8 mouse cellular contexts compared by ENCODE assay signal in genomic region chr10:83544103-83544479, GRCm38 (mm10). TPM values are rescaled to one million over a fixed set of nuclear protein-coding genes. Genes with fewer than 3 reads are reported as not detected.
A peak's percentile ranks its signal among the peaks of the same experiment; 100 is the strongest.
DNase-seq lines count a peak whose midpoint lies in the region; ATAC-seq and TF ChIP-seq lines count a peak whose summit lies in the region.

No protein-coding gene starts in this region.

- peak; percentile 96 for ATAC-seq in kidney, embryonic 15.5 days (replicated peaks; ENCODE audit: low FRiP score)
- peak; percentile 91 for ATAC-seq in embryonic facial prominence, embryonic 11.5 days (replicated peaks; ENCODE audit: insufficient number of reproducible peaks, low FRiP score, low TSS enrichment, low read depth)
- ATAC-seq in inflammation-experienced regulatory T-cells, adult 6 months = peak; percentile 56
- peak; percentile 65 for ATAC-seq in megakaryocyte-erythroid progenitor cell, adult 5-6 weeks (replicated peaks; ENCODE audit: low FRiP score, low TSS enrichment, poor library complexity, severe bottlenecking)

- DNase-seq in kidney, postnatal 4 days = no peak
- DNase-seq in ES-E14 (ENCODE audit: low read depth, low spot score) = no peak
- peak; percentile 59 for DNase-seq in embryonic facial prominence, embryonic 11.5 days (ENCODE audit: low spot score)
- DNase-seq in cerebellum, postnatal 14 days = no peak
- DNase-seq in frontal cortex, postnatal 25 days (ENCODE audit: low spot score in 2 of 2) = no peak

- no peaks in the 10 kb centered on the region for H3K9me3 ChIP-seq in kidney, embryonic 15.5 days (replicated peaks)
- no peaks in the 10 kb centered on the region for H3K9me3 ChIP-seq in ES-E14 (ENCODE audit: control insufficient read depth, insufficient read depth, low read depth, low read length)
- no peaks in the 10 kb centered on the region for H3K9me3 ChIP-seq in embryonic facial prominence, embryonic 11.5 days (replicated peaks; ENCODE audit: control insufficient read depth, low read length)

- WGBS in kidney, embryonic 15.5 days = under 1% methylated on average over 40 of the region's 41 CpGs
- WGBS in embryonic facial prominence, embryonic 11.5 days = 0% methylated on average over 23 of the region's 41 CpGs

- H3K36me3 ChIP-seq in kidney, embryonic 15.5 days = peaks cover 12% of the 10 kb centered on the region
- peaks cover 4% of the 10 kb centered on the region; the same call in 1 of the 2 replicates for H3K36me3 ChIP-seq in ES-E14 (ENCODE audit: control insufficient read depth, insufficient read depth, low read length, poor library complexity, severe bottlenecking)
- no peaks in the 10 kb centered on the region; the same call in 1 of the 2 replicates for H3K36me3 ChIP-seq in embryonic facial prominence, embryonic 11.5 days (replicated peaks; ENCODE audit: control insufficient read depth, insufficient read depth, low read depth, low read length)

- H3K4me3 ChIP-seq in kidney, embryonic 15.5 days (replicated peaks) = peak overlapping the region; percentile 93
- H3K4me3 ChIP-seq in ES-E14 (ENCODE audit: insufficient read depth in 1 of 2, low read depth in 1 of 2, low read length in 2 of 2, poor library complexity in 1 of 2, severe bottlenecking in 1 of 2) = peak overlapping the region; percentile 65 to 96
- peak overlapping the region; percentile 92 for H3K4me3 ChIP-seq in embryonic facial prominence, embryonic 11.5 days (ENCODE audit: low read depth, low read length)

- H3K9ac ChIP-seq in kidney, embryonic 15.5 days = peak overlapping the region; percentile 87
- peak overlapping the region; percentile 92 for H3K9ac ChIP-seq in ES-E14 (ENCODE audit: insufficient read depth, low read depth, low read length, poor library complexity, severe bottlenecking)
- H3K9ac ChIP-seq in embryonic facial prominence, embryonic 11.5 days (replicated peaks; ENCODE audit: low read length) = peak overlapping the region; percentile 88

- in situ Hi-C loops in ES-E14 (cut with MboI; ENCODE audit: low sequenced_read_pairs in 2 of 2, unreplicated experiment in 2 of 2) = no loop called here

- peak overlapping the region; percentile 91 for H3K27ac ChIP-seq in kidney, embryonic 15.5 days
- H3K27ac ChIP-seq in ES-E14 (ENCODE audit: insufficient read depth, low read depth, low read length, poor library complexity, severe bottlenecking) = peak overlapping the region; percentile 52
- H3K27ac ChIP-seq in embryonic facial prominence, embryonic 11.5 days (replicated peaks; ENCODE audit: low read depth, low read length) = peak overlapping the region; percentile 52; the same call in 1 of the 2 replicates

- H3K4me2 ChIP-seq in kidney, embryonic 15.5 days = peak overlapping the region; percentile 71
- peak overlapping the region; percentile 33 for H3K4me2 ChIP-seq in embryonic facial prominence, embryonic 11.5 days (ENCODE audit: low read depth, low read length)

- no peaks in the 10 kb centered on the region for H3K27me3 ChIP-seq in kidney, embryonic 15.5 days
- H3K27me3 ChIP-seq in embryonic facial prominence, embryonic 11.5 days (ENCODE audit: control insufficient read depth, insufficient read depth, low read length) = no peaks in the 10 kb centered on the region

- peaks cover 22% of the 10 kb centered on the region for H3K4me1 ChIP-seq in kidney, embryonic 15.5 days
- peaks cover 4 to 6% of the 10 kb centered on the region in 2 experiments; a peak in 2 of 4 replicates for H3K4me1 ChIP-seq in ES-E14 (ENCODE audit: control insufficient read depth in 2 of 2, insufficient read depth in 2 of 2, low read length in 2 of 2, poor library complexity in 1 of 2)
- no peaks in the 10 kb centered on the region for H3K4me1 ChIP-seq in embryonic facial prominence, embryonic 11.5 days (ENCODE audit: control insufficient read depth, insufficient read depth, low read length)

TF ChIP-seq in ES-E14, 5 proteins besides CTCF, POLR2A, EP300 and RAD21:
- no peak for TF ChIP-seq CHD2 (IDR thresholded peaks at IDR 0.05; ENCODE audit: low read depth, low read length)
- TF ChIP-seq MAFK (IDR thresholded peaks at IDR 0.05; ENCODE audit: insufficient read depth, low read depth, low read length) = no peak
- no peak for TF ChIP-seq ZC3H11A (IDR thresholded peaks at IDR 0.05; ENCODE audit: borderline replicate concordance, low read depth, low read length)
- TF ChIP-seq HCFC1 (IDR thresholded peaks at IDR 0.05; ENCODE audit: borderline replicate concordance, insufficient read depth, low read length) = no peak
- no peak for TF ChIP-seq ZNF384 (IDR thresholded peaks at IDR 0.05; ENCODE audit: low read depth, low read length)

RNA-seq across cellular contexts. Expression of gene Washc4, which starts 0.5 kb away (rescaled TPM):
- 34.0 and 37.5 TPM in 2 replicates for polyA plus RNA-seq in kidney, embryonic 15.5 days (2015; fragmentation: Nextera tagmentation; extraction: Ambion mirVana)
- 33.9 and 38.2 TPM in 2 replicates for total RNA-seq in ES-E14 (2012; rRNA removed)
- polyA plus RNA-seq in embryonic facial prominence, embryonic 11.5 days (2014; fragmentation: Nextera tagmentation; extraction: Ambion mirVana) = 36.2 and 38.1 TPM in 2 replicates
- polyA plus RNA-seq in inflammation-experienced regulatory T-cells, adult 6 months (2017; shearing (Covaris generic)) = 10 to 100 TPM; 25.8 to 28.8 (median 26.2) TPM
- 10.7 and 11.2 TPM in 2 replicates for total RNA-seq in megakaryocyte-erythroid progenitor cell, adult 5-6 weeks (2014; fragmentation: Nextera tagmentation)
- total RNA-seq in megakaryocyte-erythroid progenitor cell, adult 5-6 weeks (2017) = 20.1 and 24.5 TPM in 2 replicates

RNA-seq across cellular contexts. Expression of gene Aldh1l2, which starts 10.2 kb away (rescaled TPM):
- polyA plus RNA-seq in kidney, embryonic 15.5 days (2015; fragmentation: Nextera tagmentation; extraction: Ambion mirVana) = 0.79 and 0.99 TPM in 2 replicates
- total RNA-seq in ES-E14 (2012; rRNA removed) = 2.0 and 3.4 TPM in 2 replicates
- 2.1 and 2.3 TPM in 2 replicates for polyA plus RNA-seq in embryonic facial prominence, embryonic 11.5 days (2014; fragmentation: Nextera tagmentation; extraction: Ambion mirVana)
- not detected for polyA plus RNA-seq in inflammation-experienced regulatory T-cells, adult 6 months (2017; shearing (Covaris generic))
- total RNA-seq in megakaryocyte-erythroid progenitor cell, adult 5-6 weeks (2014; fragmentation: Nextera tagmentation) = not detected in 2 replicates
- total RNA-seq in megakaryocyte-erythroid progenitor cell, adult 5-6 weeks (2017) = not detected in 2 replicates
